Mouse (Mus musculus) forebrain, embryonic 15.5 days (tissue): ENCODE measurements at regions not wholly inside any gene's neighbourhood (a gene's known extent, or its start where the extent isn't known, plus 50 kb on each side); places are given as distances from the start of the nearest gene placed in this dataset.

ENCODE experiments used
- ATAC-seq: fragments of 200-750 bp; cut with Nextera tagmentation; replicated peaks from 2 replicates; pipeline ENCODE4 v1.8.0; 2017; ENCODE audit warnings: mild to moderate bottlenecking, moderate TSS enrichment, moderate library complexity
- H3K27ac ChIP-seq: fragments of 300-500 bp; sonication (generic); replicated peaks from 2 replicates; pipeline ENCODE4 v1.5.1; 2015; ENCODE audit warnings: mild to moderate bottlenecking, inconsistent platforms
- H3K27me3 ChIP-seq: fragments of 300-500 bp; sonication (generic); 2 replicates; pipeline ENCODE4 v1.6.1; 2015; ENCODE audit warnings: inconsistent platforms
- H3K36me3 ChIP-seq: fragments of 300-500 bp; sonication (generic); 2 replicates; pipeline ENCODE4 v1.6.1; 2015; ENCODE audit warnings: mild to moderate bottlenecking, inconsistent platforms
- H3K4me1 ChIP-seq: fragments of 300-500 bp; sonication (generic); 2 replicates; pipeline ENCODE4 v1.6.1; 2015; ENCODE audit warnings: inconsistent platforms
- H3K4me2 ChIP-seq: fragments of 300-500 bp; sonication (generic); replicated peaks from 2 replicates; pipeline ENCODE4 v1.6.1; 2015; ENCODE audit warnings: mild to moderate bottlenecking, inconsistent platforms
- H3K4me3 ChIP-seq: fragments of 300-500 bp; sonication (generic); 2 replicates; pipeline ENCODE4 v1.5.1; 2015; ENCODE audit warnings: mild to moderate bottlenecking, inconsistent platforms
- H3K9ac ChIP-seq: fragments of 300-500 bp; sonication (generic); replicated peaks from 2 replicates; pipeline ENCODE4 v1.6.1; 2015; ENCODE audit warnings: mild to moderate bottlenecking, inconsistent platforms
- H3K9me3 ChIP-seq: fragments of 300-500 bp; sonication (generic); 2 replicates; pipeline ENCODE4 v1.6.1; 2016; ENCODE audit warnings: inconsistent platforms
- WGBS: fragments of 180-500 bp; shearing (Covaris S2); methylation state at CpG from one replicate; pipeline ENCODE4 v1.1.7; 2015; ENCODE audit warnings: mixed read lengths; 5-methylcytosine and 5-hydroxymethylcytosine counted together

GRCm38 (mm10) chr3:60698189-60698588 is 225.6 kb downstream of the Mbnl1 start:
- H3K9me3 ChIP-seq = no peaks in the 10 kb centered on the region
- H3K36me3 ChIP-seq = no peaks in the 10 kb centered on the region
- no peaks in the 10 kb centered on the region for H3K27me3 ChIP-seq
- no peak overlapping the region for H3K9ac ChIP-seq
- ATAC-seq = no peak
- H3K27ac ChIP-seq = no peak overlapping the region
- H3K4me3 ChIP-seq = no peak overlapping the region
- H3K4me1 ChIP-seq = no peaks in the 10 kb centered on the region
- H3K4me2 ChIP-seq = no peak overlapping the region

DNA sequence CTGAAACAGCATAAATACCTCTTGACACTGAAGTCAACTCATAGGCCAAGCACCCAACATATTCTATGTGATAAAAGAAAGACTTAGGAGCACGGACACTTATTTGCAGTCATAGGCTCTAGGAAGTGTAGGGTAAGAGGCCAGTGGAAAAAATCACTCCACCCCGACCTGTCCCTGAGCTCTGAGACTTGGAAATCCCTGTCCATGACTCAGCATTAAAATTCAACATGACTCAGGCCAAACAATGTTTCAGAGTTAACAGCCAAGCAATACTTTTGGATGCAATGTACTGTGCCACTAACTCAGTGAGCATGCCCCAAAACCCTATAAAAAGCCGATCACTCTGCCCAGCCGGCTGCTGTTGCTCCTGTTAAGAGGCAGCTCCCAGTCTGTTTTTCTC is 234.5 kb downstream of the Mbnl1 start:
- H3K9me3 ChIP-seq = no peaks in the 10 kb centered on the region
- no peak overlapping the region for H3K4me3 ChIP-seq
- no peak overlapping the region for H3K4me2 ChIP-seq
- no peaks in the 10 kb centered on the region for H3K4me1 ChIP-seq
- H3K27me3 ChIP-seq = no peaks in the 10 kb centered on the region
- H3K9ac ChIP-seq = no peak overlapping the region
- no peaks in the 10 kb centered on the region for H3K36me3 ChIP-seq
- WGBS = 91% methylated on average over 4 of the region's 4 CpGs
- no peak for ATAC-seq
- no peak overlapping the region for H3K27ac ChIP-seq

- WGBS = 87% methylated on average over 4 of the region's 4 CpGs
Observed at GRCm38 (mm10) chr3:60712896-60713295, 240.3 kb downstream of the Mbnl1 start.

DNA sequence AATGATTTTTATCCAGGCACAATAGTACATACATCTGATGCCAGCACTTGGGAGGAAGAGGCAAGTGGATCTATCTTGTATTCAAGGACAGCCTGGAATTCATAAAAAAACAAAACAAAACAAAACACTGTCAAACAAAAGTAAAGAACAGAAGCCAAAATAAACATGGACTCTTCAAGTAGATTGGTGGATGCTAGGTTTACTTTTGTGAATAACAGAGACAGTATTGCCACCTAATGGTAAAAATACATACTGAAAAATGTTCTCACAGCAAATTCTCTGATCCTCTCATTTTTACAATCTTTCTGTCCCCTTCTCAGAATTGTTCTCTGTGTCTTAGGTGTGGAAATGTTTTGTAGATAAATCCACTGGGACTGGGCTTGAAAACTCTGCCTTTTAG is 247.7 kb downstream of the Mbnl1 start:
- H3K9me3 ChIP-seq = no peaks in the 10 kb centered on the region
- H3K36me3 ChIP-seq = no peaks in the 10 kb centered on the region
- H3K27ac ChIP-seq = no peak overlapping the region
- no peak overlapping the region for H3K4me3 ChIP-seq
- no peaks in the 10 kb centered on the region for H3K27me3 ChIP-seq
- H3K9ac ChIP-seq = no peak overlapping the region
- no peak overlapping the region for H3K4me2 ChIP-seq
- no peaks in the 10 kb centered on the region for H3K4me1 ChIP-seq
- no peak for ATAC-seq

More at GRCm38 (mm10) chr3:60712896-60713295, 240.3 kb downstream of the Mbnl1 start:
- no peak overlapping the region for H3K4me2 ChIP-seq
- H3K4me1 ChIP-seq = no peaks in the 10 kb centered on the region
- ATAC-seq = no peak
- H3K4me3 ChIP-seq = no peak overlapping the region
- H3K9ac ChIP-seq = no peak overlapping the region
- no peak overlapping the region for H3K27ac ChIP-seq
- no peaks in the 10 kb centered on the region for H3K9me3 ChIP-seq
- H3K36me3 ChIP-seq = no peaks in the 10 kb centered on the region
- H3K27me3 ChIP-seq = no peaks in the 10 kb centered on the region

- Histone ChIP-seq H3K36me3 (no peaks in the 10 kb centered on the region), H3K4me1 (no peaks in the 10 kb centered on the region), H3K4me3 (no peak overlapping the region), H3K9ac (no peak overlapping the region), H3K27me3 (no peaks in the 10 kb centered on the region), H3K27ac (no peak overlapping the region), H3K9me3 (no peaks in the 10 kb centered on the region), H3K4me2 (no peak overlapping the region)
- no peak for ATAC-seq
- 87% methylated on average over 1 of the region's 1 CpGs for WGBS
Observed at GRCm38 (mm10) chr3:60731331-60731730, 258.7 kb downstream of the Mbnl1 start.

GRCm38 (mm10) chr3:60740543-60741294 is 261.9 kb upstream of the P2ry1 start:
- no peaks in the 10 kb centered on the region for H3K36me3 ChIP-seq
- no peaks in the 10 kb centered on the region for H3K4me1 ChIP-seq
- no peaks in the 10 kb centered on the region for H3K27me3 ChIP-seq
- no peak overlapping the region for H3K27ac ChIP-seq
- no peak overlapping the region for H3K4me3 ChIP-seq
- H3K4me2 ChIP-seq = no peak overlapping the region
- ATAC-seq = no peak
- H3K9ac ChIP-seq = no peak overlapping the region
- no peaks in the 10 kb centered on the region for H3K9me3 ChIP-seq

DNA sequence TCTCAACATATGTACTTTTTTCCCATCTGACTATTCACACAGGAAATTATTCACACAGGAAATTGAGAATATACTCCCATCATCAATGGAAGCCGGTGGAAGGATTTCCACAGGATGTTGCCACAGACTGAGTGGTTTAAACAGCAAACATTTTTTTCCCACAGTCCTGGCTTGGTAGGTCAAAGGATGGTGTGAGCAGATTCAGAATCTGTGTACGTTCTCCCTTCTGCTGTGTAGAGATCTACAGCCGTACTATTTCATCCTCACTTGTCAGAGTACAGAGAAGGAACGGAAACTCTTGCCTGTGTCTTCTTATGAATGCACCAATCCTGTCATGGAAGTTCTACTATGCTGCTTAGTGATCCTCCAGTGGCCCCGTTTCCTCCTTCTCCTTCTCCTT is 261.2 kb upstream of the P2ry1 start:
- Histone ChIP-seq H3K27me3 (no peaks in the 10 kb centered on the region), H3K27ac (no peak overlapping the region), H3K36me3 (no peaks in the 10 kb centered on the region), H3K9ac (no peak overlapping the region), H3K4me2 (no peak overlapping the region), H3K4me3 (no peak overlapping the region), H3K9me3 (no peaks in the 10 kb centered on the region), H3K4me1 (no peaks in the 10 kb centered on the region)
- no peak for ATAC-seq
- WGBS = 93% methylated on average over 5 of the region's 5 CpGs

- H3K4me3 ChIP-seq = no peak overlapping the region
- H3K9me3 ChIP-seq = no peaks in the 10 kb centered on the region
- no peak overlapping the region for H3K9ac ChIP-seq
- H3K4me2 ChIP-seq = no peak overlapping the region
- no peak overlapping the region for H3K27ac ChIP-seq
- no peaks in the 10 kb centered on the region for H3K4me1 ChIP-seq
- 84% methylated on average over 2 of the region's 2 CpGs for WGBS
- H3K36me3 ChIP-seq = no peaks in the 10 kb centered on the region
- no peaks in the 10 kb centered on the region for H3K27me3 ChIP-seq
- no peak for ATAC-seq
Observed at GRCm38 (mm10) chr3:60742232-60742631, 260.4 kb upstream of the P2ry1 start.

DNA sequence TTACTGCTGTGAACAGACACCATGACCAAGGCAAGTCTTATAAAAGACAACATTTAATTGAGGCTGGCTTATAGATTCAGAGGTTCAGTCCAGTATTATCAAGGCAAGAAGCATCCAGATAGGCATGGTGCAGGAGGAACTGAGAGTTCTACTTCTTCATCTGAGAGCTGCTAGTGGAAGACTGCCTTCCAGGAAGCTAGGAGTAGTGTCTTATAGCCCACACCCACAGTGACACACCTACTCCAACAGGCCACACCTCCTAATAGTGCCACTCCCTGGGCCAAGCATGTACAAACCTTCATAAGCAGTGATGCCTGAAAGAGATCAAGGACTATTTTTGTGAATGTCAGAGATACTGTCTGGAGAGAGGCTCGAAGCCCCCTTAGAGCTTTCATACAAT is 257.5 kb upstream of the P2ry1 start:
- Histone ChIP-seq H3K9me3 (no peaks in the 10 kb centered on the region), H3K27ac (no peak overlapping the region), H3K4me2 (no peak overlapping the region), H3K27me3 (no peaks in the 10 kb centered on the region), H3K4me3 (no peak overlapping the region), H3K9ac (no peak overlapping the region), H3K4me1 (no peaks in the 10 kb centered on the region), H3K36me3 (no peaks in the 10 kb centered on the region)
- 92% methylated on average over 1 of the region's 1 CpGs for WGBS
- no peak for ATAC-seq

DNA sequence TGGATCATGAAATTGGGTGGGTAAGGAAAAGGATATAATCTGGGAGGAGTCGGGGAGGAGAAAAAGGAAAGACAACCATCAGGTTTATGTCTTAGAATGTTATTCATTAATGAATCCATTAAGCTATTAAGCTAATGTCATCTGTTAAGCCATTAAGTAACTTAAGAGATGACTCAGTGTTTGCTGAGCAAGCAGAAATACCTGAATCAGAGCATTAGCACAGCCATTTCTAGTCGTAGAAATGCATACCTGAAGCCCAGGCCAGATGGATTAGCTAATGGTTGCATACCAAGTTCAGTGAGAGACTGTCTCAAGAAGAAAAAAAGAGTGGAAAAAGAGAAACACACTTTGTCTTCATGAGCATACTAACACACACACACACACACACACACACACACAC is 244.0 kb upstream of the P2ry1 start:
- Histone ChIP-seq H3K27me3 (no peaks in the 10 kb centered on the region), H3K4me3 (no peak overlapping the region), H3K27ac (no peak overlapping the region), H3K9me3 (no peaks in the 10 kb centered on the region), H3K4me1 (no peaks in the 10 kb centered on the region), H3K36me3 (no peaks in the 10 kb centered on the region), H3K4me2 (no peak overlapping the region), H3K9ac (no peak overlapping the region)
- WGBS = 77% methylated on average over 2 of the region's 2 CpGs
- ATAC-seq = no peak

DNA sequence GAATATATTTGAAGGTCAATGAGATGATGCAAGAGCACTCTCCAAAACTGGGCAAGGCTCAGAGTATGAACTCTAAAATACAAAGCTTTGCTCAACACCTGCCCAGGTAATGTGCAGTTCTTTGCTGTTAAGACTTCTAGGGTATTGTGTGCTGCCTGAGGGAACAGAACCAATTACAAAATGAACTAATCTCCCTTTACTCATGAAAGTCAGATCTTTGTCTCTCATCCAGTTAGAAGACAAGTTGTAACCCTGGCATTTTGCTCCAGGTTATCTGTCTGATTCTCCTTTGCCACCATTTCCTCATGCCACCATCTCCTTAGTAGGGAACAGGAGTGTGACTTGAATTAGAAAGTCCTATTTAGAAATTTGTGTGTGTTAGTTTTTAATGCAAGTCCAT is 243.5 kb upstream of the P2ry1 start:
- Histone ChIP-seq H3K4me2 (no peak overlapping the region), H3K27ac (no peak overlapping the region), H3K4me1 (no peaks in the 10 kb centered on the region), H3K27me3 (no peaks in the 10 kb centered on the region), H3K9me3 (no peaks in the 10 kb centered on the region), H3K9ac (no peak overlapping the region), H3K36me3 (no peaks in the 10 kb centered on the region), H3K4me3 (no peak overlapping the region)
- ATAC-seq = no peak

DNA sequence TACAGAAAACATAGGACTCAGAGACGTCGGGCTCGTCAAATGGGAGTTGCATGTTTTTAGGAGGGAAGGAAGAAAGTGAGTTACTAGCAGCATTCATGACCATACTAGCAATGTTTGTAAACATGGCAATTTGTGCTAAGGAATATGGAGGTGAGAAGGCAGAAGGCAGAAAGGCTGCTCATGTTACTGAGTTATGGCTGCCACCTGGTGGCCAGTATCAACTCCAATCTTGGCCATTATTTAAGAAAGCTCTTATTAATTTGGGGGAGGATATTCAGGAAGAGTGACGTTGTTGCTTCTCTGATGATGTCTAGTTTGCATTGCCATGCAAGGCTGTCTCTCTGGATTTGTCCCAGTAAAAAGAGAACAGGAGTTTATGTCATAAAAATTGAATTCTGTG is 239.7 kb upstream of the P2ry1 start:
- no peak overlapping the region for H3K9ac ChIP-seq
- H3K27me3 ChIP-seq = no peaks in the 10 kb centered on the region
- no peak overlapping the region for H3K27ac ChIP-seq
- H3K4me3 ChIP-seq = no peak overlapping the region
- peak; percentile 71 for ATAC-seq
- no peaks in the 10 kb centered on the region for H3K9me3 ChIP-seq
- no peak overlapping the region for H3K4me2 ChIP-seq
- no peaks in the 10 kb centered on the region for H3K36me3 ChIP-seq
- H3K4me1 ChIP-seq = no peaks in the 10 kb centered on the region
- whole genome bisulfite sequencing = 64% methylated on average over 4 of the region's 4 CpGs

GRCm38 (mm10) chr3:60765079-60765478 is 237.5 kb upstream of the P2ry1 start:
- H3K9me3 ChIP-seq = no peaks in the 10 kb centered on the region
- H3K4me2 ChIP-seq = no peak overlapping the region
- no peak overlapping the region for H3K9ac ChIP-seq
- H3K4me3 ChIP-seq = no peak overlapping the region
- no peaks in the 10 kb centered on the region for H3K27me3 ChIP-seq
- ATAC-seq = no peak
- H3K27ac ChIP-seq = no peak overlapping the region
- 32% methylated on average over 4 of the region's 4 CpGs for WGBS
- no peaks in the 10 kb centered on the region for H3K4me1 ChIP-seq
- H3K36me3 ChIP-seq = no peaks in the 10 kb centered on the region
